Mouse (Mus musculus): Measurements from ENCODE around the gene Psma5.
A peak's percentile ranks its signal among the peaks of the same experiment; 100 is the strongest.

Gene Psma5

GRCm38 (mm10) chr3:108282401-108283240, 25.9 kb downstream of the Psma5 start:
- no peak for DNase-seq

- DNase-seq = no peak
Observed at GRCm38 (mm10) chr3:108283241-108283561, 26.5 kb downstream of the Psma5 start.

- peak; percentile 93 for DNase-seq
Observed at GRCm38 (mm10) chr3:108283781-108284601, 27.3 kb downstream of the Psma5 start, which contains the start of gene Sort1. TSS of gene Sort1 (plus strand) at chr3:108284082.

- DNase-seq = no peak
Observed at GRCm38 (mm10) chr3:108285078-108285711, 28.5 kb downstream of the Psma5 start.

GRCm38 (mm10) chr3:108286671-108287439, 30.1 kb downstream of the Psma5 start:
- DNase-seq = no peak

- no peak for DNase-seq
Observed at GRCm38 (mm10) chr3:108287811-108288805, 31.4 kb downstream of the Psma5 start.

- no peak for DNase-seq
Observed at GRCm38 (mm10) chr3:108289311-108290130, 32.8 kb downstream of the Psma5 start.

- DNase-seq = peak; percentile 35
Observed at GRCm38 (mm10) chr3:108291036-108291799, 34.5 kb downstream of the Psma5 start.

GRCm38 (mm10) chr3:108294398-108294797, 37.7 kb downstream of the Psma5 start:
- DNase-seq = no peak

GRCm38 (mm10) chr3:108295379-108296219, 38.9 kb downstream of the Psma5 start:
- peak; percentile 61 for DNase-seq

- DNase-seq = peak; percentile 77
Observed at GRCm38 (mm10) chr3:108296220-108297049, 39.7 kb downstream of the Psma5 start.

- no peak for DNase-seq
Observed at GRCm38 (mm10) chr3:108297050-108297419, 40.3 kb downstream of the Psma5 start.

- DNase-seq = no peak
Observed at GRCm38 (mm10) chr3:108297603-108298553, 41.2 kb downstream of the Psma5 start.

- no peak for DNase-seq
Observed at GRCm38 (mm10) chr3:108300455-108301030, 43.8 kb downstream of the Psma5 start.

GRCm38 (mm10) chr3:108303683-108304082, 47.0 kb downstream of the Psma5 start:
- DNase-seq = no peak

- no peak for DNase-seq
Observed at GRCm38 (mm10) chr3:108304747-108305146, 48.0 kb downstream of the Psma5 start.

Measured in kidney, postnatal 10 days (tissue).